Mouse (Mus musculus) forebrain, embryonic 14.5 days (tissue): ENCODE data around the gene Cebpe. TPM values are rescaled to one million over a fixed set of nuclear protein-coding genes. Genes with fewer than 3 reads are reported as not detected.

ENCODE experiments used
- ATAC-seq: fragments of 200-750 bp; cut with Nextera tagmentation; 2 replicates; pipeline ENCODE4 v1.8.0; 2017; ENCODE audit warnings: mild to moderate bottlenecking, moderate library complexity
- DNase-seq: peaks from one replicate; pipeline ENCODE4 v3.0.0-alpha.2; 2015; ENCODE audit warnings: low spot score
- H3K27ac ChIP-seq: fragments of 300-500 bp; sonication (generic); 2 replicates; pipeline ENCODE4 v1.5.1; 2014; ENCODE audit warnings: low read depth, mild to moderate bottlenecking, control low read depth, low read length, moderate library complexity
- H3K27me3 ChIP-seq: fragments of 300-500 bp; sonication (generic); replicated peaks from 2 replicates; pipeline ENCODE4 v1.6.1; 2014; ENCODE audit warnings: low read length, control low read depth, mixed read lengths; ENCODE audit not compliant: control insufficient read depth, insufficient read depth
- H3K36me3 ChIP-seq: fragments of 300-500 bp; sonication (generic); 2 replicates; pipeline ENCODE4 v1.6.1; 2014; ENCODE audit warnings: low read length, control low read depth; ENCODE audit not compliant: control insufficient read depth, insufficient read depth
- H3K4me1 ChIP-seq: fragments of 300-500 bp; sonication (generic); 2 replicates; pipeline ENCODE4 v1.6.1; 2014; ENCODE audit warnings: antibody characterized with exemption, low read length, control low read depth; ENCODE audit not compliant: control insufficient read depth, insufficient read depth
- H3K4me2 ChIP-seq: fragments of 300-500 bp; sonication (generic); 2 replicates; pipeline ENCODE4 v1.6.1; 2014; ENCODE audit warnings: mild to moderate bottlenecking, control low read depth, low read length
- H3K4me3 ChIP-seq: fragments of 300-500 bp; sonication (generic); 2 replicates; pipeline ENCODE4 v1.5.1; 2014; ENCODE audit warnings: low read depth, low read length, control low read depth
- H3K9ac ChIP-seq: fragments of 300-500 bp; sonication (generic); 2 replicates; pipeline ENCODE4 v1.6.1; 2014; ENCODE audit warnings: mild to moderate bottlenecking, low read length, control low read depth, moderate library complexity
- H3K9me3 ChIP-seq: fragments of 300-500 bp; sonication (generic); replicated peaks from 2 replicates; pipeline ENCODE4 v1.6.1; 2016; ENCODE audit warnings: low read length, control low read depth, mixed read lengths; ENCODE audit not compliant: control insufficient read depth
- WGBS: fragments of 180-500 bp; shearing (Covaris S2); extraction: QIAGEN DNeasy Blood & Tissue Kit; methylation state at CpG from one replicate; pipeline ENCODE4 v1.1.7; 2014; 5-methylcytosine and 5-hydroxymethylcytosine counted together
- polyA plus RNA-seq: library from polyadenylated mRNA; unstranded; fragments of >200 nt; fragmentation: Nextera tagmentation; extraction: Ambion mirVana; gene quantifications from 2 replicates; pipeline ENCODE4 v1.2.1, GENCODE M21; 2014

Cebpe gene
- not detected in 2 replicates for polyA plus RNA-seq

- DNase-seq: no peak
- no peak for ATAC-seq
- no peaks in the 10 kb centered on the region for H3K27me3 ChIP-seq
- H3K9ac ChIP-seq: no peak within 1 kb of the TSS
- H3K4me2 ChIP-seq: no peak within 1 kb of the TSS
- 87% methylated on average over 7 of the region's 7 CpGs for WGBS
- no peak within 1 kb of the TSS for H3K4me3 ChIP-seq
- H3K9me3 ChIP-seq: no peaks in the 10 kb centered on the region
- H3K4me1 ChIP-seq: peaks cover 2% of the 10 kb centered on the region; the same call in 1 of the 2 replicates
- H3K36me3 ChIP-seq: no peaks in the 10 kb centered on the region
- H3K27ac ChIP-seq: no peak within 1 kb of the TSS
Measured at GRCm38 (mm10) chr14:54712074-54712473, at the start of gene Cebpe. Gene Cebpe (minus strand): TSS chr14:54712174.

GRCm38 (mm10) chr14:54756382-54756781, 44.4 kb upstream of the Cebpe start:
- Histone ChIP-seq H3K4me2 (no peak overlapping the region), H3K36me3 (no peaks in the 10 kb centered on the region), H3K4me3 (no peak overlapping the region), H3K9ac (no peak overlapping the region), H3K4me1 (peaks cover 4% of the 10 kb centered on the region; the same call in 1 of the 2 replicates), H3K9me3 (no peaks in the 10 kb centered on the region), H3K27ac (no peak overlapping the region), H3K27me3 (no peaks in the 10 kb centered on the region)
- DNase-seq (no peak), ATAC-seq (no peak)
- 90% methylated on average over 6 of the region's 6 CpGs for WGBS

GRCm38 (mm10) chr14:54754602-54755018, 42.6 kb upstream of the Cebpe start:
- H3K9me3 ChIP-seq: no peaks in the 10 kb centered on the region
- WGBS: 32% methylated on average over 6 of the region's 6 CpGs
- no peaks in the 10 kb centered on the region for H3K36me3 ChIP-seq
- peaks cover 4% of the 10 kb centered on the region; the same call in 1 of the 2 replicates for H3K4me1 ChIP-seq
- H3K27ac ChIP-seq: peak overlapping the region; percentile 70
- peak; percentile 72 for ATAC-seq
- H3K4me2 ChIP-seq: no peak overlapping the region
- no peak overlapping the region for H3K4me3 ChIP-seq
- H3K9ac ChIP-seq: no peak overlapping the region
- DNase-seq: peak; percentile 51
- no peaks in the 10 kb centered on the region for H3K27me3 ChIP-seq

GRCm38 (mm10) chr14:54753986-54754601, 42.1 kb upstream of the Cebpe start:
- no peak overlapping the region for H3K4me2 ChIP-seq
- no peaks in the 10 kb centered on the region for H3K27me3 ChIP-seq
- DNase-seq (no peak), ATAC-seq (0 out of 2 replicates have a peak, but pooled peaks have one; percentile 12)
- WGBS: 77% methylated on average over 13 of the region's 14 CpGs
- H3K4me3 ChIP-seq: no peak overlapping the region
- no peaks in the 10 kb centered on the region for H3K9me3 ChIP-seq
- H3K27ac ChIP-seq: no peak overlapping the region; the same call in 1 of the 2 replicates
- peaks cover 4% of the 10 kb centered on the region; the same call in 1 of the 2 replicates for H3K4me1 ChIP-seq
- H3K9ac ChIP-seq: no peak overlapping the region
- H3K36me3 ChIP-seq: no peaks in the 10 kb centered on the region

GRCm38 (mm10) chr14:54752938-54753337, 41.0 kb upstream of the Cebpe start:
- WGBS: 85% methylated on average over 6 of the region's 6 CpGs
- no peaks in the 10 kb centered on the region for H3K27me3 ChIP-seq
- H3K27ac ChIP-seq: no peak overlapping the region
- ATAC-seq: no peak
- H3K4me3 ChIP-seq: no peak overlapping the region
- H3K9ac ChIP-seq: no peak overlapping the region
- no peaks in the 10 kb centered on the region for H3K9me3 ChIP-seq
- no peaks in the 10 kb centered on the region for H3K36me3 ChIP-seq
- H3K4me1 ChIP-seq: peaks cover 4% of the 10 kb centered on the region; the same call in 1 of the 2 replicates
- DNase-seq: no peak
- H3K4me2 ChIP-seq: no peak overlapping the region

- WGBS: 89% methylated on average over 1 of the region's 1 CpGs
Measured at GRCm38 (mm10) chr14:54751768-54752167, 39.8 kb upstream of the Cebpe start.

GRCm38 (mm10) chr14:54749238-54749637, 37.3 kb upstream of the Cebpe start:
- 75% methylated on average over 4 of the region's 4 CpGs for WGBS
- peaks cover 4% of the 10 kb centered on the region; the same call in 1 of the 2 replicates for H3K4me1 ChIP-seq
- no peaks in the 10 kb centered on the region for H3K36me3 ChIP-seq
- no peak overlapping the region for H3K27ac ChIP-seq
- H3K4me2 ChIP-seq: no peak overlapping the region
- ATAC-seq (no peak), DNase-seq (no peak)
- no peak overlapping the region for H3K9ac ChIP-seq
- H3K27me3 ChIP-seq: no peaks in the 10 kb centered on the region
- no peaks in the 10 kb centered on the region for H3K9me3 ChIP-seq
- H3K4me3 ChIP-seq: no peak overlapping the region

More at GRCm38 (mm10) chr14:54751768-54752167, 39.8 kb upstream of the Cebpe start:
- peaks cover 4% of the 10 kb centered on the region; the same call in 1 of the 2 replicates for H3K4me1 ChIP-seq
- DNase-seq: no peak
- no peak for ATAC-seq
- no peaks in the 10 kb centered on the region for H3K27me3 ChIP-seq
- H3K4me3 ChIP-seq: no peak overlapping the region
- no peak overlapping the region for H3K27ac ChIP-seq
- H3K9me3 ChIP-seq: no peaks in the 10 kb centered on the region
- H3K9ac ChIP-seq: no peak overlapping the region
- H3K4me2 ChIP-seq: no peak overlapping the region
- H3K36me3 ChIP-seq: no peaks in the 10 kb centered on the region

- Histone ChIP-seq H3K27me3 (no peaks in the 10 kb centered on the region), H3K4me3 (no peak overlapping the region), H3K4me2 (no peak overlapping the region), H3K9ac (no peak overlapping the region), H3K4me1 (peaks cover under 1% of the 10 kb centered on the region; the same call in 1 of the 2 replicates), H3K36me3 (no peaks in the 10 kb centered on the region), H3K9me3 (no peaks in the 10 kb centered on the region), H3K27ac (no peak overlapping the region)
- 86% methylated on average over 16 of the region's 16 CpGs for WGBS
- DNase-seq (no peak), ATAC-seq (no peak)
Measured at GRCm38 (mm10) chr14:54747942-54748917, 36.3 kb upstream of the Cebpe start.
